Mouse (Mus musculus) brain, adult 2 months (tissue): ENCODE data around the gene Olfr313.
"Not testable (repeated sequence)": the region's sequence is repeated elsewhere in the genome, so short reads cannot be mapped to it uniquely, and the experiment has no call there.

ENCODE experiments used
- DNase-seq: peaks from one replicate; pipeline ENCODE4 v3.0.0; 2011; ENCODE audit warnings: low read depth, low spot score

Gene Olfr313

GRCm38 (mm10) chr11:58814700-58815099 lies at the start of gene Olfr313:
Olfr313 (plus strand) TSS chr11:58815000.
- not testable (repeated sequence) for DNase-seq

DNA sequence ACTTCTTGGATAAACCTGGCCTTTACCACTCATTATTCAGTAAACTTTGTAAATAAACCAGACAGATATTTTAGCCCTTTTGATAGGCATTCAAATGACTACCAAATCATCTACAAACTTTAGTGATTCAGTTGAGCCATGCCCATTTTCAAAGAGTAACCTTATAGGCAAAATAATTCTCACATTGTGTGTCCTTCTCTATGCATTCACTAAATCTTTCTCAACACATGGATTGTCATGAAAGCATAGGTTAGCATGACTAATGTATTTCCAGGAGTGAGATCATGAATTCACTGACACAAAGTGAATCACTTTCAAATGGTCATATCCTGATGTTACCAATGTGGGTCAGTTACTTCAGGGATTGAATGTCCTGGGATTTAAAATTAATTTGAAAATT lies 41.9 kb upstream of the Olfr313 start, which contains the start of gene Olfr315:
Olfr315 (plus strand) TSS at position 301 of the 400 bp plus-strand sequence.
- DNase-seq = no peak

DNA sequence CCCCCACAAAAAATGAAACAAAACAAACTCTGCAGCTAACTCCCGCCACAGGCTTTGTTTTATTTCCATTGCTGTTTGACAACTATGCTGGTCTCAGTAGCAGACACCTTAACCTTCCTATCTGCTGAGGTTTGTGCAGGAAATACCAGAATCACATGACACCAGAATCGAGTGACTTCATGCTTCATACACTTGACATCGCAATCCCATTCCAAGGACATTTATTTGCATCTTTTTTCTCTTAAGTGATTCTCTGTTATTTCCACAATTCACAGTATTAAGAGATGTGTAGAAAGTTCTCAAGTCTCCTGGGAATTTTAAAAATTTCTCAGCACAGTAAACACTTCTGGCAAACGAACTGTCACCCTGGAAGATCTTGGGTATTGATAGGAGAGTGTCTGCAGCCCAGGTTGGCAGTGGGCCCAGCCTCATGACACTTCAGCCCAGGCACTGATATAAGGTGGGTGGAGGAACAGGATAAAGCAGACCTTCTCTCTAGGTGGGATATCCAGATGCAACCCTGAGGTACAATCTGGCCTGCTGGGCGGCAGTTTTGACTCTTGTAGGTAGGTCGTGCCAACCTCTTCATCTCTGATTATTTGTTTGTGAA lies 32.2 kb upstream of the Olfr313 start, which contains the start of gene Olfr314:
Olfr314 (plus strand) TSS at position 473 of the 610 bp plus-strand sequence.
- DNase-seq = no peak

- DNase-seq = no peak
Measured at GRCm38 (mm10) chr11:58784182-58784581, 30.6 kb upstream of the Olfr313 start.

DNA sequence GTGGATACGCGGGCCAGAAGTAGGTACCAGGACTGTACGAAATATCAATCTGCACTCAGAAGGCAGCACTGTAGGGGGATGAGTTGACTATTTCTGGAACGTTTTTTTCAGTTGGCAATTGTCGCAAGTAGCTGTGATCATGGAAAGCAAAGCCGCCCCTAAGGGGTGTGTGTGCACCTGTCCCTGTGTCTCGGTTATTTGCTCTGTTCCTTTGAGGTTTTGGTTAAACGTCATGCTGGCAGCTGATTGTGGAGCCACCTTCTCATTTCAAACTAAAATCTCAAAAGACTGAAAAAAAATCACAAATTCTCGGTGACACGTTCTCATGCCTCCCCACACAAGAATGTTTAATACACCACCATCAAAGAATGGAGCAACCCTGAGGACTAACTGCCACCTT lies 27.1 kb upstream of the Olfr313 start:
- no peak for DNase-seq

DNA sequence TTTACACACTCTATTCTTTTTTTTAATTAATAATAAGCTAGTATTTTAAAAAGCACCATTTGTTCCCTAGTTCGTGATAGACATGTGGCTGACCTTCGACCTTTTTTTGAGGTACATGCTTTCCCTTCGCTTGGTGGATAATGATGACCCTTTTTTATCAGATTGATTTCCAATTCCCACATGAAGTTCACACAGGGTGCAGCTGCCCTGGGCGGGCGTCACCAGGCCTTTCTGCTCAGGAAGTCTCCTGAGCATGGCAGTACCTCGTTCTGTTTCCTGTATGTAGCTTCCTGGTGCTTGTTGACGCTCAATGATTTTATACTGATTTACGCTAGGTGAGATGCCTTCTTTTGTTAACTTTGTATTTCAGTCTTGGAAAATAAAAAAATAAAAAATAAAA lies 26.5 kb upstream of the Olfr313 start:
- no peak for DNase-seq

DNA sequence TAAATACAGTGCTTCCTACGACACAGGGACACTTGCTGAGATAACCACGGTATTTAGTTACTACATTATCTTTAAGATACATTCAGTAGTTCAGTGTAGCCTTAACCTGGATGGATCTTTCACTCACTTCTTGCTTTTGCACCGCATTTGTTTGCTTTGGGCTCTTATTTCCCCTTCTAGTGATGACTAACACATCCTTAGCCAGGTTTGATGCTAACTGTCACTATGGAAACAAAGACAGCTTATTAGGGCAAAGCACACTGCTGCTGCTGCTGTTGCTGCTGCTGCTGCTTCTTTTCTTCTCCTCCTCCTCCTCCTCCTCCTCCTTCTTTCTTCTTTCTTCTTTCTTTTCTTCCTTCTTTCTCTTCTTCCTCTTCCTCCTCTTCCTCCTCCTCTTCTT lies 25.3 kb upstream of the Olfr313 start:
- peak; percentile 63 for DNase-seq

- no peak for DNase-seq
Measured at GRCm38 (mm10) chr11:58790053-58790452, 24.7 kb upstream of the Olfr313 start.

- DNase-seq = peak; percentile 25
Measured at GRCm38 (mm10) chr11:58790646-58791045, 24.2 kb upstream of the Olfr313 start.

DNA sequence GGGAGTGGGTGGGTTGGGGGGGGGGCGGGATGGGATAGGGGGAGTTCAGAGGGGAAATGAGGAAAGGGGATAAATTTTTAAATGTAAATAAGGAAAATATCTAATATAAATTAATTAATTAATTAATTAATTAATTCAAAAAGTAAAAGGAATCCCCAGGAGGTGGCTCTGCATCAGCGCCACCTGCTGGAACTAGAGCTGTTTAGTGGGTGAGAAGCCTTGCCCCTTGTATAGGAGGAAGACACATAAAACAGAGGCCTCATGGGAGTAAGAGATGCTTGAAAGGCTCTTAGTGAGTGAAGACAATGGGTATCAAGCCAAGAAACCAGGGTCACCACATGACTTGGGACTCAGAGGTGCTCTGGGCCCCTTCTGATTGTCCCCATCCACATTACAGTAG lies 18.9 kb upstream of the Olfr313 start:
- DNase-seq = no peak

DNA sequence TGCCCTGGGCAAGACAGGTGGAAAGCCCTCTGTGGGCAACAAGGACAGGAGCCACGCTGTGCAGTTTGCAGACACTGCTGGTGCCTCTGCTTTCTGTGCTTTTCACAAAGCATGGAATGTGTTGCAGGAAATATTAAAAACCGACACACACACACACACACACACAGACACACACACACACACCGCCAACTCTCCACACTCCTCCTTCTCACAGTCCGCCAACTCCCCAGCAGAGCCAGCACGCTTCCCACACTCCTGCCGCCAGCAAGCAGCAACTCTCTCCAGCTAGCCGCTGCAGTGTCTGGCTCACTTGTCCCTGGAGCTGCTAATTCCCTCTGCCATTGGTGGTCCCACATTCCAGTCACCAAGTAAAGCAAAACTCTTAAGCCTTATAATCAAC lies 17.9 kb upstream of the Olfr313 start:
- peak; percentile 74 for DNase-seq

GRCm38 (mm10) chr11:58799747-58800146 lies 15.1 kb upstream of the Olfr313 start:
- peak; percentile 39 for DNase-seq

- DNase-seq = peak; percentile 76
Measured at GRCm38 (mm10) chr11:58801558-58802228, 13.1 kb upstream of the Olfr313 start, which contains the start of gene Fam183b. Fam183b (minus strand) TSS chr11:58801960.

DNA sequence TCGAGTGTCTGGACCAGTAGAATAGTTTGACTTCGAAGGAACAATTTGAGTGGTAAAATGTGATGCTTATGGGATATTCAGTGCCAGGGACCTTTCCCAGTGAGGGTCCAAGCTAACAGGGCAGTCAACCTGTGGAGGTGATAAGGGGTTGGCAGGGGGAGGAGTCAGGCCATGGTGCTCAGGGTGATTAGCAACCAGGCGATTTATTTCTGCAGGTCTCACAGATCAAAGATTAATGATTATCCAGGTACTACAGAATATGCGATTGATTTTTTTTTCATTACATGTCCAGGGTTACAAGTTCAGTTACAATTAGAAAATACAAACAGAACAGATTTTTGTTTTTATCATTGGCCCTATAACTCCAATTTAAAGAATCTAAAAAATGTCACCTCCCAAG lies 10.9 kb upstream of the Olfr313 start:
- DNase-seq = no peak

DNA sequence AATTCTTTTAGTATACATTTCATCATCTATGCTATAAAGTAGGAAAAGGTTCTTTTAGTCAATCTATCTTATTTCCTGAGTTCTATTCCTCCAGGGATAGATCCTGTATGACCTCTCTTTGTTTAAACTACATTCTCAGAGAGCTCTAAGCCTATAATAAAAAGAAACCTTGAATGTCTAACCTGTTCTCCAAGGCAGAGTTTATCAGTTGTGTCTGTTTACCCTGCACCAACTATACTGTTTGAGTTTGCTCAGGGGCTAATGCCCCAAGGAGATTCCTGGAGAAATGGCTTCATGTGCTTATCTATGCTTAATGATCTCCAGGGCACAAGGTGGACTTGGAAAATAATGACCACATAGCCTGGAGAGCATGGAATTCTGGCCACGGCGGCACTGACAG lies 10.4 kb upstream of the Olfr313 start:
- no peak for DNase-seq

- DNase-seq = no peak
Measured at GRCm38 (mm10) chr11:58812001-58812400, 2.8 kb upstream of the Olfr313 start.

GRCm38 (mm10) chr11:58815676-58816075 lies 876 bp downstream of the Olfr313 start:
- DNase-seq = no peak

DNA sequence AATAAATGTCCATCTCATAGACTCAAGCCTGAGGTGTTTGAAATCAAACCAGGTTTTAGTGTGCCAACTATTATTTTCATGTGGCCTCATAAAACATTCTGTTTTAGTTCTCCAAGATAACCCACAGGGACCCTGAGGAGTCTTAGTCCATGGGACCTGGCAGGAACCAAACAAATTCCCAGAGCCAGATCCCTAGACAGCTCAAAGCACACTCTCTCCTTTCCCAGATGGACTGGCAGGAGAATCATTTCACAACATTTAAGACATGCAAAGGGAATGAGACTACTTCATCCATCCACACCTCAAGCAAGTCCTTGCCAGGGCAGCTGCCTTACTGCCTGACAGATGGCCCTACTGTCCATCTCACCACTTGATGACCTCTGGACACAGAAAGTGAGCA lies 14.1 kb downstream of the Olfr313 start, which contains the start of gene Olfr312:
Olfr312 (plus strand) TSS at position 301 of the 400 bp plus-strand sequence.
- not testable (repeated sequence) for DNase-seq

DNA sequence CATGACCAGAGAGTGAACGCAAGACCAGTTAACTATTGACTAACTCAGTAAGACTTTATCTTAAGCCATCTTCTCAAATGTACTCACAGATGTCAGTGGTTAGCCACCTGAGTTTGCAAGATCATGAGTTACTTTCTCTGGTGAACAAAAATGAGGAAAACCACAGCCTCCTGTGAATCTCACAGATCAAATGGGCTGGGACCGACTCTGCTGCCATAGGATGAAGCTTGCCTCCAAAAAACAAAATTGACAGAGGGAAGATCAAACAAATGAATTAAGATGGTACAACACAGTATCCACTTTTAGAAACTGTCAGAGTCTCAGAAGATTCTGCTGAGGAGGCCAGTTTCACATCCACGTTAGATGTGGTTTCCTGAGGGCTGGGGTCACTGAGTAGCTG lies 15.0 kb downstream of the Olfr313 start:
- DNase-seq = no peak

- DNase-seq = not testable (repeated sequence)
Measured at GRCm38 (mm10) chr11:58832541-58832940, 17.7 kb downstream of the Olfr313 start.

- DNase-seq = not testable (repeated sequence)
Measured at GRCm38 (mm10) chr11:58838951-58839350, 24.2 kb downstream of the Olfr313 start, which contains the start of gene Olfr311. Olfr311 (plus strand) TSS chr11:58839251.

GRCm38 (mm10) chr11:58846919-58847461 lies 32.2 kb downstream of the Olfr313 start, which contains the start of gene Gm12258:
Gm12258 (plus strand) TSS chr11:58847158.
- DNase-seq = peak; percentile 99
